Mouse (Mus musculus): Measurements from ENCODE around the gene Olfr596. TPM values are rescaled to one million over a fixed set of nuclear protein-coding genes. Genes with fewer than 3 reads are reported as not detected.
"Not testable (repeated sequence)": the region's sequence is repeated elsewhere in the genome, so short reads cannot be mapped to it uniquely, and the experiment has no call there.

The Olfr596 gene
- not detected in 2 replicates for polyA plus RNA-seq (2015; fragmentation: Nextera tagmentation; extraction: Ambion mirVana)

DNA sequence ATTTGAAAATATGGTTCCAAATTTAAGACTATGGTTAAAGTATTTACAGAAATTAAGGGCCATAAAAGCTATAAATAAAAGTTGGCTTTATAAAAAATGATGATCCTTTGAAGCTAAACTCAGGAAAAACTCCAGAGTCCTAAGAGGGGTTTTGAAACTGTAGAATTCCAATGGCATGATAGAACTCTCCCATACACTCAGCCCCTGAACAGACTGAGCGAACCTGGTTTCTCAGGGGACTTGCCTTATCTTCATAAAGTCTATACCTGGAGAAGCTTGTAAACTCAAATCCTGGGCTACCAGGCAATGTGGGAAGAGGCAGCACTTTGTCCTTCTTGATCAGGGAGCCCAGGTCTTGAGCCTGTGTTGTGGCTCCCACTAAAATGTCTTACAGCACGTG is at the start of gene Olfr596:
Gene Olfr596 (plus strand): TSS at position 301 of the 400 bp plus-strand sequence.
- H3K4me2 ChIP-seq (ENCODE audit: low read depth, low read length); H3K36me3 ChIP-seq (replicated peaks; ENCODE audit: insufficient read depth, low read length): not testable (repeated sequence)
- 75% methylated on average over 2 of the region's 2 CpGs for WGBS (ENCODE audit: insufficient replicate concordance)

DNA sequence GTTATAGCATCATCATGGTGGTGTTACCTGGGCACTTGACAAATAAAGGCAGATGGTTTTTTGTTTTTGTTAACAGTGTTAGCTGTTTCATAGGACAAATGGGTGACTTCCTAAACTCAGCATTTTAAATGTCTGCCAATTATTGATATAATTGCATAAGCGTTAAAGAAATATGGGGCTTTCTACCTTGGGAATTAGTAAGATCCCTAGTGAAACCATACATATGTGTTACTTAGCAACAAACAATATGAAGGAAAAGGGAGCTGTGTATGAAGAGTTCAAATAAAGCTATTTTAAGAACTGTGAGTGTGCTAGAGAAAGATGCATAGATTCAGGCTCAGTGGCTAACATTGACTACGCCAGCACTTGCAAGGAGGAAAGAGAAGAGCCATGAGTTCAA is 10.6 kb downstream of the Olfr596 start, which contains the start of gene Olfr597:
Gene Olfr597 (plus strand): TSS at position 301 of the 400 bp plus-strand sequence.
- H3K36me3 ChIP-seq (replicated peaks; ENCODE audit: insufficient read depth, low read length); DNase-seq: not testable (repeated sequence)

More for the DNA sequence above, at the start of gene Olfr596:
- H3K9me3 ChIP-seq (ENCODE audit: low read length); H3K27me3 ChIP-seq (ENCODE audit: insufficient read depth, low read length); H3K4me3 ChIP-seq (ENCODE audit: low read depth, low read length); H3K9ac ChIP-seq (replicated peaks); DNase-seq; H3K4me1 ChIP-seq (ENCODE audit: insufficient read depth); H3K27ac ChIP-seq (ENCODE audit: low read depth); ATAC-seq: not testable (repeated sequence)

GRCm38 (mm10) chr7:103323268-103323667 is 17.8 kb downstream of the Olfr596 start, which contains the start of gene Olfr598:
TSS of gene Olfr598 (plus strand) at chr7:103323568.
- H3K4me3 ChIP-seq (ENCODE audit: low read depth, low read length) = no peak within 1 kb of the TSS
- no peaks in the 10 kb centered on the region for H3K36me3 ChIP-seq (replicated peaks; ENCODE audit: insufficient read depth, low read length)
- H3K4me1 ChIP-seq (ENCODE audit: insufficient read depth) = no peaks in the 10 kb centered on the region
- no peak within 1 kb of the TSS for H3K9ac ChIP-seq (replicated peaks)
- no peak for DNase-seq
- no peak for TF ChIP-seq CTCF (IDR thresholded peaks at IDR 0.05; ENCODE audit: low read depth)
- TF ChIP-seq EP300 (IDR thresholded peaks at IDR 0.05; ENCODE audit: low read depth) = no peak
- no peak within 1 kb of the TSS for H3K27ac ChIP-seq (ENCODE audit: low read depth)
- no peak within 1 kb of the TSS for H3K4me2 ChIP-seq (ENCODE audit: low read depth, low read length)
- H3K27me3 ChIP-seq (ENCODE audit: insufficient read depth, low read length) = no peaks in the 10 kb centered on the region
- no peaks in the 10 kb centered on the region for H3K9me3 ChIP-seq (ENCODE audit: low read length)
- no peak for ATAC-seq

More for the DNA sequence above, 10.6 kb downstream of the Olfr596 start, which contains the start of gene Olfr597:
- WGBS (ENCODE audit: insufficient replicate concordance) = 73% methylated on average over 2 of the region's 2 CpGs
- not testable (repeated sequence) for H3K27ac ChIP-seq (ENCODE audit: low read depth); H3K4me3 ChIP-seq (ENCODE audit: low read depth, low read length); H3K9me3 ChIP-seq (ENCODE audit: low read length); ATAC-seq; H3K4me1 ChIP-seq (ENCODE audit: insufficient read depth); H3K27me3 ChIP-seq (ENCODE audit: insufficient read depth, low read length); H3K9ac ChIP-seq (replicated peaks); H3K4me2 ChIP-seq (ENCODE audit: low read depth, low read length)

DNA sequence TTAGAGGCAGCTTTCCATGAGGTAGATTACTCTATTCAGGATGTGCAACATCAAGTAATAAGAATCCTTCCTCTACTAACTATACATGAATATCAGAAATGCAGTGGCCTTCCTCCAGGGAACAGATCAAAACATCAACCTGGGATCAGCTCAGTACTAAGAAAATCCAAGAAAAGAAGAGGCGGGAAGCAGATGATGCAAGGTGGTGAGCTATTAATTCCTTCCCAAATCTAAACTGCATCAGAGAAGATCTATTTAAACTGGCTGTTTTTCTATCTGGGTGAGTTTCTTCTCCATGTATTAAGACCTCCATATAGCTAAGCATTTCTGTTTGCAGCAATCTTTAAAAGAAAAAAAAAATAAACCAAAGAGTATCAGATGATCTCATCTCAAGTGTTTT is 30.2 kb downstream of the Olfr596 start, which contains the start of gene Olfr599:
Gene Olfr599 (plus strand): TSS at position 301 of the 400 bp plus-strand sequence.
- Histone ChIP-seq H3K9ac (replicated peaks) (no peak within 1 kb of the TSS), H3K27me3 (ENCODE audit: insufficient read depth, low read length) (no peaks in the 10 kb centered on the region), H3K4me1 (ENCODE audit: insufficient read depth) (no peaks in the 10 kb centered on the region), H3K4me3 (ENCODE audit: low read depth, low read length) (no peak within 1 kb of the TSS), H3K36me3 (replicated peaks; ENCODE audit: insufficient read depth, low read length) (no peaks in the 10 kb centered on the region), H3K9me3 (ENCODE audit: low read length) (no peaks in the 10 kb centered on the region), H3K27ac (ENCODE audit: low read depth) (no peak within 1 kb of the TSS), H3K4me2 (ENCODE audit: low read depth, low read length) (no peak within 1 kb of the TSS)
- no peak for DNase-seq
- ATAC-seq = no peak
- TF ChIP-seq CTCF (IDR thresholded peaks at IDR 0.05; ENCODE audit: low read depth) (no peak), EP300 (IDR thresholded peaks at IDR 0.05; ENCODE audit: low read depth) (no peak)
- WGBS (ENCODE audit: insufficient replicate concordance) = 78% methylated on average over 1 of the region's 1 CpGs

GRCm38 (mm10) chr7:103349569-103349968 is 44.1 kb downstream of the Olfr596 start, which contains the start of gene Olfr600:
TSS of gene Olfr600 (minus strand) at chr7:103349669.
- H3K4me3 ChIP-seq (ENCODE audit: low read depth, low read length) = no peak within 1 kb of the TSS
- H3K4me2 ChIP-seq (ENCODE audit: low read depth, low read length) = no peak within 1 kb of the TSS
- H3K9ac ChIP-seq (replicated peaks) = no peak within 1 kb of the TSS
- H3K4me1 ChIP-seq (ENCODE audit: insufficient read depth) = no peaks in the 10 kb centered on the region
- no peak within 1 kb of the TSS for H3K27ac ChIP-seq (ENCODE audit: low read depth)
- H3K36me3 ChIP-seq (replicated peaks; ENCODE audit: insufficient read depth, low read length) = no peaks in the 10 kb centered on the region
- TF ChIP-seq CTCF (IDR thresholded peaks at IDR 0.05; ENCODE audit: low read depth) (no peak), EP300 (IDR thresholded peaks at IDR 0.05; ENCODE audit: low read depth) (no peak)
- H3K27me3 ChIP-seq (ENCODE audit: insufficient read depth, low read length) = no peaks in the 10 kb centered on the region
- ATAC-seq (no peak), DNase-seq (no peak)
- no peaks in the 10 kb centered on the region for H3K9me3 ChIP-seq (ENCODE audit: low read length)

Small RNAs within 50 kb of the gene (microRNA-seq; reads per million reads assigned to microRNA genes)
- gene Gm23550 = not detected
- gene Gm25171 = not detected

Other genes starting within 250 kb of the Olfr596 start
- gene Olfr584, start 223.8 kb upstream of the Olfr596 start, polyA plus RNA-seq (2015; fragmentation: Nextera tagmentation; extraction: Ambion mirVana) = not detected in 2 replicates
- not detected in 2 replicates for gene Olfr585, start 207.9 kb upstream of the Olfr596 start, polyA plus RNA-seq (2015; fragmentation: Nextera tagmentation; extraction: Ambion mirVana)
- not detected in 2 replicates for gene Olfr586, start 180.0 kb upstream of the Olfr596 start, polyA plus RNA-seq (2015; fragmentation: Nextera tagmentation; extraction: Ambion mirVana)
- not detected in 2 replicates for gene Olfr588-ps1, start 164.8 kb upstream of the Olfr596 start, polyA plus RNA-seq (2015; fragmentation: Nextera tagmentation; extraction: Ambion mirVana)
- gene Olfr589, start 149.3 kb upstream of the Olfr596 start, polyA plus RNA-seq (2015; fragmentation: Nextera tagmentation; extraction: Ambion mirVana) = not detected in 2 replicates
- gene Olfr591, start 127.3 kb upstream of the Olfr596 start, polyA plus RNA-seq (2015; fragmentation: Nextera tagmentation; extraction: Ambion mirVana) = not detected in 2 replicates
- gene Olfr592, start 120.8 kb upstream of the Olfr596 start, polyA plus RNA-seq (2015; fragmentation: Nextera tagmentation; extraction: Ambion mirVana) = not detected in 2 replicates
- gene Olfr593, start 93.8 kb upstream of the Olfr596 start, polyA plus RNA-seq (2015; fragmentation: Nextera tagmentation; extraction: Ambion mirVana) = not detected in 2 replicates
- not detected in 2 replicates for gene Olfr594, start 88.7 kb upstream of the Olfr596 start, polyA plus RNA-seq (2015; fragmentation: Nextera tagmentation; extraction: Ambion mirVana)
- not detected in 2 replicates for gene Usp17ld, start 53.1 kb upstream of the Olfr596 start, polyA plus RNA-seq (2015; fragmentation: Nextera tagmentation; extraction: Ambion mirVana)
- not detected in 2 replicates for gene Olfr597, start 10.7 kb downstream of the Olfr596 start, polyA plus RNA-seq (2015; fragmentation: Nextera tagmentation; extraction: Ambion mirVana)
- not detected in 2 replicates for gene Olfr598, start 17.9 kb downstream of the Olfr596 start, polyA plus RNA-seq (2015; fragmentation: Nextera tagmentation; extraction: Ambion mirVana)
- gene Olfr599, start 30.3 kb downstream of the Olfr596 start, polyA plus RNA-seq (2015; fragmentation: Nextera tagmentation; extraction: Ambion mirVana) = not detected in 2 replicates
- not detected in 2 replicates for gene Olfr600, start 44.0 kb downstream of the Olfr596 start, polyA plus RNA-seq (2015; fragmentation: Nextera tagmentation; extraction: Ambion mirVana)
- not detected in 2 replicates for gene Olfr601, start 57.0 kb downstream of the Olfr596 start, polyA plus RNA-seq (2015; fragmentation: Nextera tagmentation; extraction: Ambion mirVana)
- not detected in 2 replicates for gene Olfr603, start 80.5 kb downstream of the Olfr596 start, polyA plus RNA-seq (2015; fragmentation: Nextera tagmentation; extraction: Ambion mirVana)
- not detected in 2 replicates for gene Usp17lc, start 109.4 kb downstream of the Olfr596 start, polyA plus RNA-seq (2015; fragmentation: Nextera tagmentation; extraction: Ambion mirVana)
- gene Olfr605, start 139.8 kb downstream of the Olfr596 start, polyA plus RNA-seq (2015; fragmentation: Nextera tagmentation; extraction: Ambion mirVana) = not detected in 2 replicates
- not detected in 2 replicates for gene Olfr606, start 143.4 kb downstream of the Olfr596 start, polyA plus RNA-seq (2015; fragmentation: Nextera tagmentation; extraction: Ambion mirVana)
- not detected in 2 replicates for gene Olfr607, start 158.5 kb downstream of the Olfr596 start, polyA plus RNA-seq (2015; fragmentation: Nextera tagmentation; extraction: Ambion mirVana)
- gene Olfr608, start 164.2 kb downstream of the Olfr596 start, polyA plus RNA-seq (2015; fragmentation: Nextera tagmentation; extraction: Ambion mirVana) = not detected in 2 replicates
- gene Olfr609, start 192.4 kb downstream of the Olfr596 start, polyA plus RNA-seq (2015; fragmentation: Nextera tagmentation; extraction: Ambion mirVana) = not detected in 2 replicates
- not detected in 2 replicates for gene Olfr610, start 206.5 kb downstream of the Olfr596 start, polyA plus RNA-seq (2015; fragmentation: Nextera tagmentation; extraction: Ambion mirVana)
- not detected in 2 replicates for gene Olfr611, start 215.2 kb downstream of the Olfr596 start, polyA plus RNA-seq (2015; fragmentation: Nextera tagmentation; extraction: Ambion mirVana)
- not detected in 2 replicates for gene Olfr612, start 237.1 kb downstream of the Olfr596 start, polyA plus RNA-seq (2015; fragmentation: Nextera tagmentation; extraction: Ambion mirVana)
- not detected in 2 replicates for gene Olfr613, start 242.4 kb downstream of the Olfr596 start, polyA plus RNA-seq (2015; fragmentation: Nextera tagmentation; extraction: Ambion mirVana)

Measured in liver, postnatal 0 days (tissue).